Mouse (Mus musculus) layer of hippocampus, adult 2 months (tissue): ENCODE data around the gene Cc2d1b. TPM values are rescaled to one million over a fixed set of nuclear protein-coding genes. Genes with fewer than 3 reads are reported as not detected.
A peak's percentile ranks its signal among the peaks of the same experiment; 100 is the strongest.

Experiments used
- DNase-seq, 2 experiments: peaks; one replicate each; pipeline ENCODE4 v3.0.0; 2022; ENCODE audit warnings: low spot score in 2 of 2
- H3K27ac ChIP-seq: fragments of 200-600 bp; 2 replicates; pipeline ENCODE4 v1.8.1; 2022
- H3K4me3 ChIP-seq: fragments of 200-600 bp; 2 replicates; pipeline ENCODE4 v1.8.1; 2022; ENCODE audit warnings: mild to moderate bottlenecking
- CTCF ChIP-seq: fragments of 200-600 bp; conservative IDR thresholded peaks from 2 replicates; pipeline ENCODE4 v1.8.1; 2022; ENCODE audit warnings: antibody characterized with exemption, mild to moderate bottlenecking, moderate library complexity
- long read RNA-seq, 2 experiments: library from polyadenylated mRNA; stranded (forward); transcript quantifications; one replicate each; pipeline ENCODE4 v2.0.0; 2021; ENCODE audit warnings: borderline mapping rate in 2 of 2
- total RNA-seq, 2 experiments: library from RNA; stranded (reverse); gene quantifications; 2 replicates each; pipeline ENCODE4 v1.2.3; 2021

Cc2d1b gene
- 10 to 100 TPM; 33.6 to 35.8 TPM for total RNA-seq
- long read RNA-seq, experiment 1, partial matches to known transcripts, result 2 of 9 reads
- long read RNA-seq, experiment 1, other reads (novel, unspliced or antisense), result 6 of 9 reads
- long read RNA-seq, experiment 2, transcript Cc2d1b-201 (25 exons, 3,303 nt), result major isoform, 9 of 15 reads
- long read RNA-seq, experiment 2, partial matches to known transcripts, result 1 of 15 reads
- long read RNA-seq, experiment 2, other reads (novel, unspliced or antisense), result 5 of 15 reads

GRCm38 (mm10) chr4:108619587-108620341 lies at the start of gene Cc2d1b:
Cc2d1b (plus strand) TSS chr4:108619940.
- peak within 1 kb of the TSS; percentile 99 for H3K4me3 ChIP-seq
- DNase-seq, result peak; percentile 87 to 91
- H3K27ac ChIP-seq, result peak within 1 kb of the TSS; percentile 94
- peak; percentile 51 for TF ChIP-seq CTCF

- DNase-seq, result no peak
- Histone ChIP-seq H3K4me3 (no peak overlapping the region), H3K27ac (no peak overlapping the region)
- TF ChIP-seq CTCF, result no peak
Observed at GRCm38 (mm10) chr4:108572644-108573043, 47.1 kb upstream of the Cc2d1b start.

GRCm38 (mm10) chr4:108578840-108579742 lies 40.6 kb upstream of the Cc2d1b start, which contains the start of the genes Prpf38a and Orc1:
Prpf38a (minus strand) TSS chr4:108579336.
Orc1 (plus strand) TSS chr4:108579423.
- DNase-seq, result peak; percentile 98
- Histone ChIP-seq H3K27ac (peak within 1 kb of the TSS; percentile 88), H3K4me3 (peak within 1 kb of the TSS; percentile 100)
- no peak for TF ChIP-seq CTCF

DNA sequence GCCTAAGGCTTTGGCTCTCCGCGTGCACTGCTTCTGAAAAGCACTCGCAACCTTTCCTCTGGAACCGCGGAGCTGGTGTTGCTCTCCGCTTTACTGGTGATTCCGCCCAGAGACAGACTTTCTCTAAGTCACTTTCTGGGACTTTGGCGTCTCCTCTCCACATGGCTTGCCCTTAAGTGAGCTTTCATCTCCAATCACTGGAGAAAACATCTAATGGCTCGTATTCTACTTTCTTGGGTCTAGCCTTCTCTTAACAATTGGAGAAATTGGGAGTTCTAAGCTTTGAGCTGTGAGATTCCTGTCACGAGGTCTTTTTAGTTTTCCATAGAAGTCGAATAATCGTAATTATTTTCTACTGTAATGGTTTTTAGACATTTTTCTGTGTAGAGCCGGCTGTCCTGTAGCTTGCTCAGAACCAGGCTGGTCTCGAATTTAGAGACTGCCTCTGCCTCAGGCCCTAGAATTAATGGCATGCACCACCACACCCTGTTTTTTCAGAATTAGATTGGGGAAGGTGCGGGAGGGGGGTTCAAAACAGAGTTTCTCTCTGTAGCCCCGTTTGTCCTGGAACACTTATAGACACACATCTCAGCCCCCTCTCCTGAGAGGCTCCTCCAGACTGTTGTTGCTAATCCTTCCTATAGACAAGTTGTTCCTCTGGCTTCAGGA lies 39.9 kb upstream of the Cc2d1b start:
- TF ChIP-seq CTCF, result no peak
- no peak overlapping the region for H3K27ac ChIP-seq
- no peak for DNase-seq
- peak overlapping the region; percentile 100 for H3K4me3 ChIP-seq

GRCm38 (mm10) chr4:108593376-108593775 lies 26.4 kb upstream of the Cc2d1b start:
- Histone ChIP-seq H3K27ac (peak overlapping the region; percentile 52), H3K4me3 (no peak overlapping the region)
- TF ChIP-seq CTCF, result no peak
- DNase-seq, result peak in 1 of 2 experiments; percentile 48

- no peak for TF ChIP-seq CTCF
- H3K4me3 ChIP-seq, result no peak overlapping the region
- H3K27ac ChIP-seq, result no peak overlapping the region
- DNase-seq, result no peak
Observed at GRCm38 (mm10) chr4:108595785-108596184, 24.0 kb upstream of the Cc2d1b start.

- no peak for DNase-seq
- H3K27ac ChIP-seq, result no peak overlapping the region
- H3K4me3 ChIP-seq, result no peak overlapping the region
- TF ChIP-seq CTCF, result no peak
Observed at GRCm38 (mm10) chr4:108598306-108598705, 21.4 kb upstream of the Cc2d1b start.

DNA sequence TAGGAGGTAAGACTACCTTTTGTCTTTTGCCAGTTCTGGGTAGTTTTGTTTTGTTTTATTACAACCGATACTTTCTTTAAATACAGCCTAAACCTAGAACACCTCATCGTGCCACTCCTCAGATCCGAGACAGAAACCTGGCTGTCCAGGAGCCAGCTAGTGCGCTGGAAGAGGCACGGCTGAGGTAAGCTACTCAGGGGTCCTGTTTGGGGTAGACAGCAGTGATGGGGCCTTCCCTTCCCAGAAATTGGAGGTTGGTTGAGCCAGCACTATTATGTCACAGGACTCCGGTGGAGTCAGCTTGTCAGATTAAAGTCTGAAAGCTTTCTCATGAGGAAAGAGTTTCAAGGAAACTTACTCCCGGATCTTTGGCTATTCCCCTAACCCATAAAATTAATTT lies 17.9 kb upstream of the Cc2d1b start:
- Histone ChIP-seq H3K4me3 (no peak overlapping the region), H3K27ac (no peak overlapping the region)
- no peak for DNase-seq
- TF ChIP-seq CTCF, result no peak

GRCm38 (mm10) chr4:108608651-108609050 lies 11.1 kb upstream of the Cc2d1b start:
- no peak overlapping the region for H3K4me3 ChIP-seq
- TF ChIP-seq CTCF, result no peak
- no peak overlapping the region for H3K27ac ChIP-seq

DNA sequence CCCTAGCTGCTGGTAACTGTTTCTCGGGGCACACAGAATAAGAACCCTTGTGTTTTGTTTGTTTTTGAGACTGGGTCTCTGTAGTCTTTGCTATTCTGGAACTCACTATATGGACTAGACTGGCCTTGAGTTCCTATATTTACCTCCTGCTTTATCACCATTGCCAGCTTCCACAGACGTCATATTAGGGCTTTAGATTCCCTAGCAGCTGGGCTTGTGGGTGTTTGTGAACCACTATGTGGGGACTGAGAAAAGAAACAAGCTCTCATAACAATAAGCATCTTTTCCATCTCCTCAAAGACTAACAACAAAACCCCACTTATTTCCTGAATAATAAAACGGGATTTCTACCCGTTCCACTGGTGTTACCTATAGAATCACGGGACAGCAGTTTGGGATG lies 8.8 kb upstream of the Cc2d1b start:
- H3K27ac ChIP-seq, result no peak overlapping the region
- H3K4me3 ChIP-seq, result no peak overlapping the region
- DNase-seq, result no peak
- no peak for TF ChIP-seq CTCF

More at GRCm38 (mm10) chr4:108608651-108609050, 11.1 kb upstream of the Cc2d1b start:
- no peak for DNase-seq

- TF ChIP-seq CTCF, result no peak
- peak overlapping the region; percentile 99 for H3K4me3 ChIP-seq
- H3K27ac ChIP-seq, result peak overlapping the region; percentile 94
- no peak for DNase-seq
Observed at GRCm38 (mm10) chr4:108618586-108618985, 1.2 kb upstream of the Cc2d1b start.

GRCm38 (mm10) chr4:108619165-108619564 lies 575 bp upstream of the Cc2d1b start:
- DNase-seq, result peak in 1 of 2 experiments; percentile 16
- no peak for TF ChIP-seq CTCF
- Histone ChIP-seq H3K27ac (peak overlapping the region; percentile 94), H3K4me3 (peak overlapping the region; percentile 99)
